Mouse (Mus musculus) layer of hippocampus, adult 9-10 months (tissue): ENCODE measurements around the gene Hsbp1.
A peak's percentile ranks its signal among the peaks of the same experiment; 100 is the strongest.
"Not testable (repeated sequence)": the region's sequence is repeated elsewhere in the genome, so short reads cannot be mapped to it uniquely, and the experiment has no call there.

Experiments
- DNase-seq: peaks from one replicate; pipeline ENCODE4 v3.0.0; 2022; ENCODE audit warnings: low spot score

Gene Hsbp1

DNA sequence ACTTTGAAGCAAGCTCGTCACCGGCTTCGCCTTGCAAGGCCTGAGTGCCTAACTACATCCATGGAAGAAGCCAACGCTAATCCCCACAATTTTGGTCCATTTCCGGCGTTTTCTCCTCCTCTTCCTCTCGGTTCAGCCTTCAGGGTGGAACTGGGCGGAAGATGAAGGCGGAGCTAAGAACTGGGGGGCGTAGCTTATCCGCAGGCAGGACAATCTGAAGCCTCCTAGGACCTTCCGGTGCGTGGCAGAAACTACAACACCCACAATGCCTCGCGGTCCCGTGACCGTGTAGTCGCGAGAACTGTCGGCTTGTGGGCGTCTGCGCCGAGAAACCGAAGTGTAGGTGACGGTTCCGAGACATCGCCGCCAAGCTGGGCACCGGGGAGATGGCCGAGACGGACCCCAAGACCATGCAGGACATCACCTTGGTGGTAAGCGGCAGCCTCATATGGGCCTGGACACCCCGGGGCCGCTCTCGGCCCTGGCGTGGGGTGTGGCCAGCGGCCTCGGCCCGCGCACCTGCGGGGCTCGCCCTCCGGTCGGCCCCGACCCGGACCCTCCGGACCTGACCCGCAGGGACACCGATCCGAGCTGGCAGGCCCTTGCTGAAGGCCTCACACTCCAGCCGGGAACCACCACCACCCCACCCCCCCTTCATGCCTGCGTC lies at the start of gene Hsbp1:
Hsbp1 (plus strand) TSS at position 299 of the 667 bp plus-strand sequence.
- DNase-seq: peak; percentile 95

GRCm38 (mm10) chr8:119295477-119295876 lies 48.8 kb upstream of the Hsbp1 start:
- DNase-seq: no peak

DNA sequence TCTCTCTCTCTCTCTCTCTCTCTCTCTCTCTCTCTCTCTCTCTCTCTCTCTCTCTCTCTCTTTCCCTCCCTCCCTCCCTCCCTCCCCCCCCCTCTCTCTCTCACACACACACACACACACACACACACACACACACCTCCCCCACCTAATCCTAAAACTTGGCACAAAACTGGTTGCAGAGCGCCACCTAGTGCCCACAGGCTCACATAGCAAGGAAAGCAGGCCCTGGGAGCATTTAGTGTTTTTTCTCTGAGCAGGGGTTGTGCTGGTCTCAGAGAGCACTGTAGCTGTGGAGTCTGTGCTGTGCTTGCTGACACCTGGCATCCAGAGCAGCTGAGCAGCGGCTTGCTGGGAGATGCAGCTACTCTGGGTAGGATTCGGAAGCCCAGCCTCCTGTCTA lies 46.5 kb upstream of the Hsbp1 start:
- not testable (repeated sequence) for DNase-seq

DNA sequence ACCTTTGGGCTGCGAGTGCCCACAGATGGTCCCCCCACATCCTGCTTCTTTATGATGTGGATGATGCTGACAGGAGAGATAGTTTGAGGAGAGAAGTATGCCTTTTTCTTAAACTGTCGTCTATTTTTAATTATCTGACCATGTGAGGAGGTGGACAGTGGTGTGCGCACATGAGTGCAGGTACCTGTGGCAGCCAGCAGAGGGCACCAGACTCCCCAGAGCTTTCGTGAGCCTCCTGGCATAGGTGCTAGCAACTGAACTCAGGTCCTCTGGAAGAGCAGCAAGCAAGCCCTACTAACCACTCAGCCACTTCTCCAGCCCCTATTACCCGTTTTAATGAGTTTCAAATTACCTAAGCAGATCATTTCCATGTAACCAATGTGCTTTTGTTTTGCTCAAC lies 44.0 kb upstream of the Hsbp1 start:
- no peak for DNase-seq

DNA sequence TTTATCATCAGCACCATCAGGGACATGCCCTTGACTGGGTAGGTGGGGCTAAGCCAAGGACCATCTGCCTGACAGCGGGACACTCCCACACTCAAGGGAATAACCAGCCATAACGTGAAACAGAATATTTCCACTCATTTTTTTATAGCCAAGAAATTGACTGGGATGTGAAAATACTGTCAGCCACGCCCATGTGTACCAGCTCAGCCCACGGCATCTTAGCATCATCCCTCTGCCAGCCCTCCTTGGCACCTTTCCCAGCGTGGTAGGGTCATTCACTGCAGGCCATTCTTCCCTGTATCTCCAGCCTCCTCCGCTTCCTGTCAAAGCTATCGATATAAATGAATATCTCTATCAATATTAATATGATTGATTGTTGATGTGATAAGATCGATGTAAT lies 40.1 kb upstream of the Hsbp1 start:
- DNase-seq: peak; percentile 18

- no peak for DNase-seq
Measured at GRCm38 (mm10) chr8:119311412-119311811, 32.9 kb upstream of the Hsbp1 start.

GRCm38 (mm10) chr8:119323215-119323614 lies 21.1 kb upstream of the Hsbp1 start:
- no peak for DNase-seq

- DNase-seq: no peak
Measured at GRCm38 (mm10) chr8:119339546-119339945, 4.7 kb upstream of the Hsbp1 start.

DNA sequence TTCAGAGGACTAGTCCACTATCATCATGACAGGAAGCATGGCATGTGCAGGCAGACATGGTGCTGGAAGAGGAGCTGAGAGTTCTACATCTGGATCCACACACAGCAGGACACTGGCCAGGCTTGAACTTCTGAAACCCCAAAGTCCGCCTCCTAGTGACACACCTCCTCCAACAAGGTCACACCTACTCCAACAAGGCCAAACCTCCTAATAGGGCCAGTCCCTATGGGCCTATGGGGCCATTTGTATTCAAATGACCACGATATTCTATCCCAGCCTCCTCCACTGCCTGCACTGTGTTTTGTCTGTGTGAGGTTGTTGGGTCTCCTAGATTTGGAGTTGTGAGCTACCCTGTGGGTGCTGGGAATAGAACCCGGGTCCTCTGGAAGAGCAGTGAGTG lies 682 bp upstream of the Hsbp1 start:
- no peak for DNase-seq

- DNase-seq: no peak
Measured at GRCm38 (mm10) chr8:119345029-119345682, 868 bp downstream of the Hsbp1 start.

DNA sequence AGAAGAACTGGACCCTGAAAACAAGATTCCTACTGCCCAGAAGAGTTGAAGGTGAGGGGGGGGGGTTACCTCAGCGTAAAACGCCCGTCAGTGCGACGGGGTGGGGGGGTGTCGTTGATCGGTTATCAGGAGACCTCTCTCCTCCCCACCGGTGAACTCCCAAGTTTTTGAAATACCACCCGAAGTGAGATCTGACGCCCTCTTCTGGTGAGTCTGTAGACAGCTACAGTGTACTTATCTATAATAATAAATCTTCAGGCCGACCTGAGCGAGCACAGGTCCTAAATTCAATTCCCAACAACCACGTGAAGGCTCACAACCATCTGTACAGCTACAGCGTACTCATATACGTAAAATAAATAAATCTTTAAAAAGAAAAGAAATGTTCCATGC lies 1.4 kb downstream of the Hsbp1 start:
- DNase-seq: no peak

GRCm38 (mm10) chr8:119351647-119352046 lies 7.4 kb downstream of the Hsbp1 start:
- DNase-seq: no peak

- no peak for DNase-seq
Measured at GRCm38 (mm10) chr8:119352977-119353658, 8.8 kb downstream of the Hsbp1 start.

- no peak for DNase-seq
Measured at GRCm38 (mm10) chr8:119353659-119354023, 9.4 kb downstream of the Hsbp1 start.

DNA sequence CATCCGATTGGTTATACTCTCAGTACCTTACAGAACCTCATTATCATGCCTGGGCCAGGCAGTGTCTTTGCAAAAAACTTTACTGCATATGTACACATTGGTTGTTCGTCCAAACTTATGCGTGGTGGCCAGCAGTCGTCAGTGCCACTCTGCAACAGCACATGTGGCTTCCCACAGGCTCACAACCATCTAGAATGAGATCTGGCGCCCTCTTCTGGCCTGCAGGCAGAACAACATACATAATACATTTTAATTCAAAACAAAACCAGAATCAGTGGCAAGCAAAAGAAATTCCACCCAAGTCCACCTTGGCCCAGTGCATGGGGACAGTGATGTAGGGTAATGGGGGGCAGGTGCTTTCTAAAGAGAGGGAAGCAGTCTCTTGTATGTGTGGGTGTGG lies 12.3 kb downstream of the Hsbp1 start:
- not testable (repeated sequence) for DNase-seq

GRCm38 (mm10) chr8:119358175-119358574 lies 13.9 kb downstream of the Hsbp1 start:
- no peak for DNase-seq

- no peak for DNase-seq
Measured at GRCm38 (mm10) chr8:119358836-119359235, 14.5 kb downstream of the Hsbp1 start.

GRCm38 (mm10) chr8:119360686-119361295 lies 16.5 kb downstream of the Hsbp1 start:
- no peak for DNase-seq

DNA sequence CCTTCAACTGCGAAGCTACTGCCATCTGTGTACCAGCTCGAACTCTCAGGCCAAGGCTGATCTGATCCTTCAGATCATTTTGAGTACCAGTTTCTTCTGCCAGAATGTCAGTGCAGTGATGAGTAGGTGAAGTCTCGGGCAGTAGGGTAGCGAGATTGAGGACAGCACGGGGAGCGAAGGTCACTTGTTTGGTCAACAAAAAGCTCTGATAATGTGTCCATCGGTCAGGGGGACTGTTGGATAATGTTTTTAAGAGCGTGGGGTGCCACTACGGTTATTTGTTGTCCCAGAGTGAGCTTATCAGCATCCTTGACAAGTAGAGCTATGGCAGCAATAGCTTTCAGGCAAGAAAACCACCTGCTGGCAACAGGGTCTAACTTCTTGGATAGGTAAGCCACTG lies 30.4 kb downstream of the Hsbp1 start:
- not testable (repeated sequence) for DNase-seq

DNA sequence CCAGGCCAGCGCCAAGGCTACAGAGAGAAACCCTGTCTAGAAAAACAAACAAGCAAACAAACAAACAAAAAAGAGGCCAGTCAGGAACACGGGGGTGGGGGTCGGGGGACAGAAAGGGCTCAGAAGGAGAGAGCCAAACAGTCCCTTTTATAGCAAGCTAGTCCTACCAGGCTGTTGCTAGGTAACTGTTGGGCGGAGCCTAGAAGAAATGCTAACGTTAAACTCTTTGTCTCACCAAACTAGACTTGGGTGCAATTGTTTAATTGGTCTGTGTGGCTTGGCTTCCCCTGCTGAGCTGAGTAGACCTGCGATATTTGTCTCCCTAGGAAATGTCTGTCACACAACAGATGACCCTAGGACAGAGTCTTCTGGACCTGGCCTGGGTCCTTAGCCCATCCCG lies 34.2 kb downstream of the Hsbp1 start:
- no peak for DNase-seq

DNA sequence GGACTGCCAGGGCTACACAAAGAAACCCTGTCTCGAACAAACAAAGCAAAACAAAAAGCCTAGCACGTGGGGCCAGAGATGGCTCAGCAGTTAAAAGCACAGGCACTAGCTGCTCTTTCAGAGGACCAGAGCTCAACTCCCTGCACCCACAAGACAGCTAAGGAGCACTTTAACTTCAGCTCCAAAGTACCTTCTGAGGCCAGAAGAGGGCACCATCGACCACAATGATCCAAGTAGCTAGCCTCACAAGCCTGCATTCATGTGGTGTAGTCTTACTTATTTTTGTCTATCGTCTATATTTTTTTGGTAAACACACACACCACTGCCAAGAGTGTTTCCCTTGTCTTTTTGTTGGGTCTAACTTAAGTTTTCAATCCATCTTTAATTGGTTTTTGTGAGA lies 36.3 kb downstream of the Hsbp1 start:
- no peak for DNase-seq

DNA sequence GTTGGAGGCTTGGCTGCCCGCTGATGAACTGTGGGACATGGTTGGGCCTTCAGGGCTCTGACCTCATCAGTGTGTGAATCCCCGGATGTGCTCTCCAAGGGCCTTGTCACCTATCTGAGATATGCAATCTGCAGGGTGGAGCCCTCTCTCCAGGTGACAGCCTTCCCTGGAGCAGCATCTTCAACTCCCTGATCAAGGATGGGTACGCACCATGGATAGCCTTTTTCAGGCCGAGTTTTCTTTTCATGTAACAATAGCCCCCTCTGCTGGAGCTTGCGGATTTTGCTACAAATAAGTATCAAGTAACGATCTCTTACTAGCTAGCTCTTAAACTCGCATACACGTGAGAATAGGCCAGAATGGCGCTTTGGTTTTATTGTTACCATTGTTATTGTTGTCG lies 40.2 kb downstream of the Hsbp1 start:
- DNase-seq: peak; percentile 74

DNA sequence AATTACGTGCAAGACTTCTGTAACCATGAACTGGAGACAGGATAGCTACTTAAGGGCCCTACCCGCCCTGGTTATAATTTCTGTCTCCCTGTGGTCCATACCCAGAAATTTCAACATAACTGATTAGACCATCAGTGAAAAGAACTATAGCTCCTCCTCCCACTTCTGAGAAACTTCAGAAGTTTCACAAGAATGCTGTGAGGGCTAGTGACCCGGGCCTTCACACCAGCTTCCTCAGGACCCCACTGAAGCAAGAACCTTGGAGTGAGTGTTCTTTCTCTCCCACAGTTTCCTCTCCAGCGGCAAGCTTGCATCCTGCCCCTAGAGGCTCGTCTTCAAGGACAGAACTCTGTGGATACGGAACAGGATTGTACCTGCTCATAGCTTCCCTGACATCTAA lies 41.6 kb downstream of the Hsbp1 start:
- no peak for DNase-seq
